Mouse (Mus musculus) liver, postnatal 0 days (tissue): ENCODE data around the gene Uhrf2.

Experiments used
- CTCF ChIP-seq: sonication (generic); IDR thresholded peaks from 2 replicates; pipeline ENCODE4 v1.5.1; 2016; ENCODE audit warnings: antibody characterized with exemption, low read depth
- EP300 ChIP-seq: IDR thresholded peaks from 2 replicates; pipeline ENCODE4 v1.6.1; 2016; ENCODE audit warnings: antibody characterized with exemption, low read depth, mild to moderate bottlenecking

GRCm38 (mm10) chr19:30128177-30128576, 97.9 kb downstream of the Uhrf2 start:
- TF ChIP-seq CTCF (peak; percentile 44), EP300 (no peak)
